Mouse (Mus musculus) G1E (cell line): Measurements from ENCODE around the gene Rnf207.

ENCODE experiments used
- CTCF ChIP-seq: IDR thresholded peaks from 2 replicates; pipeline ENCODE4 v1.5.1; 2012; ENCODE audit warnings: low read depth, low read length, inconsistent platforms, mixed read lengths
- GATA1 ChIP-seq: IDR thresholded peaks from 2 replicates; pipeline ENCODE4 v1.6.1; 2012; ENCODE audit warnings: borderline replicate concordance, low read length, inconsistent platforms, mixed read lengths
- GATA2 ChIP-seq: IDR thresholded peaks from 2 replicates; pipeline ENCODE4 v1.6.1; 2012; ENCODE audit warnings: low read depth, low read length, inconsistent platforms, borderline replicate concordance
- TAL1 ChIP-seq: conservative IDR thresholded peaks from 2 replicates; pipeline ENCODE4 v1.6.1; 2012; ENCODE audit warnings: low read depth, low read length, inconsistent platforms, mixed read lengths

DNA sequence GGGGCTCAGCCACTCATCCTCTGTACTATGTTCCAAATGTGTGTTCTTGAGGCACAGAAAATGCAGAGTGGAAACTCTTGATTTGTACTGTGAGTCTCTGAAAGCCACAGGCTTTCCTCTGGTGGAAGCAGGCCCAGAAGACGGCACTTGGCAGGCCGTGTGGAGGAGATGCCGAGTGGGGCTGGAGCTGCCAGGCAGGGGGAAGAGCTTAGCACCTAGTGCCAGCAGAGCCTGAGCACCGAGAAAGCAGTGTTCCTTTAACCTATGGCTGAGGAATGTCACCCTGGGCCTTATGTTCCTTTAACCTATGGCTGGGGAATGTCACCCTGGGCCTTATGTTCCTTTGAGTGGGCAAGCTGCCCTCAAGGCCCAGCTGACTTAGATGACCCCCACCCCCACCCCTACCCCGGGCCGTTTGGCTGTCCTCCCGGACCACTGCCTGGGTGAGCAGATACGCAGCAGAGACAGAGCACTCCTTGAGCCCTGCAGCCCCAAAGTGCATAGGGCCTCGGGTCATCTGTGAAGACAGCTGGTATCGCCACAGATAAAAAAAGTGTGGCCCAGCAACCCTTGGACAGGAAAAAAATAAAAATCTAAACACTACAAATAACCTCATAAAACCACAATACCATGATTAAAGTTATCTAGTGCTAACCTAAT, 52.4 kb downstream of the Rnf207 start:
- TF ChIP-seq TAL1: no peak
- no peak for TF ChIP-seq CTCF
- no peak for TF ChIP-seq GATA1
- no peak for TF ChIP-seq GATA2
